In genomic region chr2:121957216-121957792, GRCm38 (mm10) we compare ENCODE assay signal across 8 mouse cellular contexts. TPM values are rescaled to one million over a fixed set of nuclear protein-coding genes. Genes with fewer than 3 reads are reported as not detected.
DNase-seq lines count a peak whose midpoint lies in the region; ATAC-seq and TF ChIP-seq lines count a peak whose summit lies in the region.

No protein-coding gene starts in this region.

- H3K27ac ChIP-seq in kidney, postnatal 0 days, result peak overlapping the region; percentile 98
- no peak overlapping the region for H3K27ac ChIP-seq in bone marrow, adult 2 months (ENCODE audit: control insufficient read depth, insufficient read depth, low read depth, low read length, poor library complexity)
- H3K27ac ChIP-seq in hindbrain, embryonic 14.5 days, result 0 out of 2 replicates have a peak overlapping the region, but pooled peaks have one; percentile 91
- no peak overlapping the region for H3K27ac ChIP-seq in midbrain, postnatal 0 days (ENCODE audit: low read depth, low read length)

- TF ChIP-seq POLR2A in bone marrow, adult 2 months (IDR thresholded peaks at IDR 0.05; ENCODE audit: borderline replicate concordance, control insufficient read depth, low read depth, low read length), result no peak

- H3K27me3 ChIP-seq in kidney, postnatal 0 days (ENCODE audit: insufficient read depth, low read length), result no peaks in the 10 kb centered on the region
- H3K27me3 ChIP-seq in hindbrain, embryonic 14.5 days (ENCODE audit: control insufficient read depth, insufficient read depth, low read length), result no peaks in the 10 kb centered on the region
- no peaks in the 10 kb centered on the region for H3K27me3 ChIP-seq in midbrain, postnatal 0 days (ENCODE audit: insufficient read depth, low read length)

- 0 out of 2 replicates have a peak, but pooled peaks cover 7% of the 10 kb centered on the region for H3K4me1 ChIP-seq in kidney, postnatal 0 days (replicated peaks; ENCODE audit: insufficient read depth, low read length)
- H3K4me1 ChIP-seq in bone marrow, adult 2 months (ENCODE audit: control insufficient read depth, insufficient read depth, low read length), result peaks cover 2% of the 10 kb centered on the region; the same call in 1 of the 2 replicates
- H3K4me1 ChIP-seq in hindbrain, embryonic 14.5 days (replicated peaks; ENCODE audit: control insufficient read depth, insufficient read depth, low read length), result peaks cover 22% of the 10 kb centered on the region
- H3K4me1 ChIP-seq in midbrain, postnatal 0 days (ENCODE audit: insufficient read depth, low read length), result peaks cover 9% of the 10 kb centered on the region

- 3% methylated on average over 8 of the region's 8 CpGs for WGBS in kidney, postnatal 0 days
- WGBS in bone marrow, adult 2 months, result 7% methylated on average over 8 of the region's 8 CpGs
- 13% methylated on average over 8 of the region's 8 CpGs for WGBS in hindbrain, embryonic 14.5 days
- WGBS in midbrain, postnatal 0 days, result 12% methylated on average over 8 of the region's 8 CpGs

- peak; percentile 25 for DNase-seq in kidney, postnatal 0 days (ENCODE audit: low spot score)
- no peak for DNase-seq in kidney, postnatal 4 days
- DNase-seq in hindbrain, embryonic 14.5 days (ENCODE audit: low spot score), result no peak
- no peak for DNase-seq in midbrain, postnatal 0 days (ENCODE audit: low spot score)
- no peak for DNase-seq in adrenal gland, adult 18-20 months (ENCODE audit: low spot score in 2 of 2)
- no peak for DNase-seq in layer of hippocampus, postnatal 25 days (ENCODE audit: extremely low spot score in 1 of 2, low spot score in 1 of 2)
- DNase-seq in left cerebral cortex, postnatal 4 days, result no peak

- H3K4me2 ChIP-seq in kidney, postnatal 0 days (ENCODE audit: low read length), result peak overlapping the region; percentile 54
- peak overlapping the region; percentile 91 for H3K4me2 ChIP-seq in hindbrain, embryonic 14.5 days (replicated peaks)
- H3K4me2 ChIP-seq in midbrain, postnatal 0 days (ENCODE audit: low read depth, low read length, poor library complexity, severe bottlenecking), result peak overlapping the region; percentile 71

- H3K36me3 ChIP-seq in kidney, postnatal 0 days (ENCODE audit: insufficient read depth, low read length), result 0 out of 2 replicates have a peak, but pooled peaks cover 5% of the 10 kb centered on the region
- H3K36me3 ChIP-seq in hindbrain, embryonic 14.5 days (replicated peaks; ENCODE audit: control insufficient read depth, insufficient read depth), result peaks cover 16% of the 10 kb centered on the region
- no peaks in the 10 kb centered on the region for H3K36me3 ChIP-seq in midbrain, postnatal 0 days (ENCODE audit: insufficient read depth, low read length)

- H3K4me3 ChIP-seq in kidney, postnatal 0 days (replicated peaks; ENCODE audit: low read depth, low read length), result peak overlapping the region; percentile 88
- peak overlapping the region; percentile 44 for H3K4me3 ChIP-seq in bone marrow, adult 2 months (replicated peaks; ENCODE audit: control insufficient read depth, low read depth, low read length)
- H3K4me3 ChIP-seq in hindbrain, embryonic 14.5 days (replicated peaks; ENCODE audit: low read length), result peak overlapping the region; percentile 96
- peak overlapping the region; percentile 89 for H3K4me3 ChIP-seq in midbrain, postnatal 0 days (ENCODE audit: low read depth, low read length)

- H3K9me3 ChIP-seq in kidney, postnatal 0 days (replicated peaks; ENCODE audit: low read length), result no peaks in the 10 kb centered on the region
- H3K9me3 ChIP-seq in hindbrain, embryonic 14.5 days (ENCODE audit: control insufficient read depth, low read length), result no peaks in the 10 kb centered on the region
- no peaks in the 10 kb centered on the region for H3K9me3 ChIP-seq in midbrain, postnatal 0 days (ENCODE audit: low read length)

- no peak for ATAC-seq in kidney, postnatal 0 days (replicated peaks; ENCODE audit: low FRiP score, low read depth)
- no peak for ATAC-seq in hindbrain, embryonic 14.5 days (ENCODE audit: low FRiP score)
- no peak for ATAC-seq in midbrain, postnatal 0 days (ENCODE audit: low FRiP score)

- intact Hi-C loops in left cerebral cortex, postnatal 4 days (cut with DNase I), result no loop called here

- peak overlapping the region; percentile 92 for H3K9ac ChIP-seq in kidney, postnatal 0 days (ENCODE audit: low read depth, low read length)
- H3K9ac ChIP-seq in hindbrain, embryonic 14.5 days, result peak overlapping the region; percentile 97
- H3K9ac ChIP-seq in midbrain, postnatal 0 days (replicated peaks; ENCODE audit: low read length, poor library complexity, severe bottlenecking), result peak overlapping the region; percentile 94

- no peak for TF ChIP-seq CTCF in kidney, postnatal 0 days (IDR thresholded peaks at IDR 0.05; ENCODE audit: low read depth)
- no peak for TF ChIP-seq CTCF in bone marrow, adult 2 months (IDR thresholded peaks at IDR 0.05; ENCODE audit: control insufficient read depth, insufficient read depth, low read length)
- TF ChIP-seq CTCF in midbrain, postnatal 0 days (IDR thresholded peaks at IDR 0.05), result 0 out of 2 replicates have a peak, but pooled peaks have one; percentile 21

RNA-seq across cellular contexts. Expression of gene Mageb3, which starts 1.4 kb away (rescaled TPM):
- polyA plus RNA-seq in kidney, postnatal 0 days (2015; fragmentation: Nextera tagmentation; extraction: Ambion mirVana), result 0.17 TPM in 2 replicates
- polyA plus RNA-seq in bone marrow, adult 2 months (2011; ENCODE audit: insufficient read depth, insufficient read length, low replicate concordance, missing spikeins), result not detected in 2 replicates
- polyA plus RNA-seq in hindbrain, embryonic 14.5 days (2014; fragmentation: Nextera tagmentation; extraction: Ambion mirVana), result 0.31 and 0.43 TPM in 2 replicates
- total RNA-seq in midbrain, postnatal 0 days (2014; rRNA removed), result 0.28 TPM in 1 of 2 replicates, not detected in the other
- 0.22 and 0.30 TPM in 2 replicates for polyA plus RNA-seq in midbrain, postnatal 0 days (2015; fragmentation: Nextera tagmentation; extraction: Ambion mirVana)
- not detected for total RNA-seq in adrenal gland, adult 18-20 months (2021)
- total RNA-seq in layer of hippocampus, postnatal 25 days (2021), result under 1 TPM; 0.26 to 0.27 TPM
- total RNA-seq in left cerebral cortex, postnatal 4 days (2021), result under 1 TPM; 0.44 to 0.68 TPM

RNA-seq across cellular contexts. Expression of gene Ctdspl2, which starts 1.5 kb away (rescaled TPM):
- polyA plus RNA-seq in kidney, postnatal 0 days (2015; fragmentation: Nextera tagmentation; extraction: Ambion mirVana), result 38.9 and 40.8 TPM in 2 replicates
- 7.5 and 11.6 TPM in 2 replicates for polyA plus RNA-seq in bone marrow, adult 2 months (2011; ENCODE audit: insufficient read depth, insufficient read length, low replicate concordance, missing spikeins)
- polyA plus RNA-seq in hindbrain, embryonic 14.5 days (2014; fragmentation: Nextera tagmentation; extraction: Ambion mirVana), result 34.5 and 35.5 TPM in 2 replicates
- total RNA-seq in midbrain, postnatal 0 days (2014; rRNA removed), result 33.3 and 54.8 TPM in 2 replicates
- polyA plus RNA-seq in midbrain, postnatal 0 days (2015; fragmentation: Nextera tagmentation; extraction: Ambion mirVana), result 23.3 and 31.3 TPM in 2 replicates
- 10 to 100 TPM; 19.8 to 25.4 TPM for total RNA-seq in adrenal gland, adult 18-20 months (2021)
- total RNA-seq in layer of hippocampus, postnatal 25 days (2021), result 10 to 100 TPM; 33.0 to 33.1 TPM
- total RNA-seq in left cerebral cortex, postnatal 4 days (2021), result 10 to 100 TPM; 46.1 to 57.0 TPM

Comparison
In these comparisons a context has a peak if more than half of its experiments do, and no peak if none do; other contexts are left out.
1. H3K27ac ChIP-seq: peak in kidney, postnatal 0 days (single experiment) and hindbrain, embryonic 14.5 days (single experiment); none in bone marrow, adult 2 months (single experiment) and midbrain, postnatal 0 days (single experiment).
2. H3K4me3 ChIP-seq: peak in every context shown above with its lines; median percentile 96 in hindbrain, embryonic 14.5 days; 89 in midbrain, postnatal 0 days; 88 in kidney, postnatal 0 days; 44 in bone marrow, adult 2 months.
3. Peak in every context shown above with its lines, with median percentiles within 50 percentile points of each other: H3K4me2 ChIP-seq and H3K9ac ChIP-seq.